Mouse (Mus musculus): Measurements from ENCODE around the gene Ube2i. TPM values are rescaled to one million over a fixed set of nuclear protein-coding genes. Genes with fewer than 3 reads are reported as not detected.
A peak's percentile ranks its signal among the peaks of the same experiment; 100 is the strongest.

Gene Ube2i
- polyA plus RNA-seq, 1 experiment from 2014 or later = 683 TPM

DNA sequence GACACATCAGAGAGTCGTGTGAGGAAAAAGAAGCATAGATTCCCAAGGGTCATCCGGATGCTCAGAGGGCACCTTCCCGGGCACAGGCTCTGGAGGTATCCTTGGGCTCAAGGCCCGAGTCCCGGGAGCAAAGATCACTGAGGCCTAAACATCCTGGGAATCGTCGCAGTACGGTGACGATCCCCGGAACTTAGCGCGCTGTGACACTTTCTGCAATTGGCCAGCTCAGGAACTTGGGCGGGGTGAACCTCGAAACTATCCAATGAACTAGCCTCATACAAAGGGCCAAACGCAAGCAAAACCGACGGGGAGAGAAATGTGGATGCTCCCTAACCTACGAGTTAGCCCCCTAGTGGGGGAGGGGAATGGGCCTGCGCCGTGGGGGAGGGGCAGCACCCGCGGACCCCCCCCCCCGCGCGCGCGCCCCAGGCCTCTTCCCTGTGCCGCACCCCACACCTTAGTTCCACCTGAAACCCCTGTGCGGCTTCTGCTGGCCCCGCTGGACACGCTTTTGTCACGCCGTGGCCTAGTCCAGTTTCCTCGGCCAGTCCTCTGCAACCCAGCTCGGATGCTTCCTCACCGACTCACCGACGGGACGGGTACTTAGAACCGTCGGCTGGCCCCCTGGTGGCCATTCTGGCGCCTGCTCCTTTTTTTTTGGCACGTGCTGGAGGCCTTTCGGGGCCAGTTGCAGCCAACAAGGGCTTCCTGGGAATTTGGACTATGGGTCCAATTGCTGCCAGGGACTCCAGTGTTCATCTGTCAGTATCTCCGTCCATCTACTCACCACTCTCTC lies 518 bp downstream of the Ube2i start:
- ATAC-seq (replicated peaks) = peak; percentile 92
- H3K27ac ChIP-seq (replicated peaks) = peak overlapping the region; percentile 98
- H3K4me2 ChIP-seq (replicated peaks) = peak overlapping the region; percentile 39
- H3K4me1 ChIP-seq = peaks cover 35% of the 10 kb centered on the region
- H3K36me3 ChIP-seq = peaks cover 7% of the 10 kb centered on the region
- peak overlapping the region; percentile 88 for H3K9ac ChIP-seq (replicated peaks)
- peak overlapping the region; percentile 69 for H3K4me3 ChIP-seq
- under 1% methylated on average over 42 of the region's 45 CpGs for WGBS
- H3K9me3 ChIP-seq = no peaks in the 10 kb centered on the region
- no peaks in the 10 kb centered on the region for H3K27me3 ChIP-seq

DNA sequence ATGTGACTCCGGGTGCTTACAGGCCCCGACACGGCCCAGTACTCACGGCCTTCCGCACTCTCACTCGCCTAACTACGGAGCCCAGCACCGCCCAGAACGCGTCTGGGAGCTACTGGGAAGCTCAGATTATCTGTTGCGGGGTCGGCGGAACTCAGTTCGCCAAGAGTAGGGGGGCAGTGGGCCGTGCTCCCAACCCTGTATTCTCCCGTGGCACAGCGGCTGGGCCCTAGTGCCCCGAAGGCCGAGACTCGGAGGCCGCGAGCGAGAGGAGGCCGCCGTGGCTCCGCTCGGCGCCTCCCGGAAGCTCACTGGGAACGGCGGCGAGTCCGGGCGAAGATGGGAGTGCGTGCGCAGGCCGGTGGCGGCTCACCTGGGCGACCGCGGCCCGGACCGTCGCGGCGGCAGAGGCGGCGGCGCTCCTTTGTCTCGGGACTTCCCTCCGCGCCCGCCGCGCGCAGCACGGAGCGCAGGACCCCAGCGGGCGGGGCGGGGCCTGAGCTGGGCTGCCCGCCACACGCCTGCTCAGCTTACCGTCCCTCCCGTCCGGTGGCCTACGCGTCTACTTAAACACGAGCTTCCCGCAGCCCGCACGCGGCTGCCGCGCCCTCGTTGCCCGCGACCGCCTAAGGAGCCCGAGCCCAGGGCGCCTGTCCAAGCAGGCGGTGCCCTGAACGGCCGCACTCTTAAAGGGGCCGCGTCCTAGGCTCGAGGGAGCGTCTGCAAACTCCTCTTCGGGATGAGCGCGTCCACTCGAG lies 1.3 kb downstream of the Ube2i start:
- Histone ChIP-seq H3K4me3 (peak overlapping the region; percentile 69), H3K9me3 (no peaks in the 10 kb centered on the region), H3K27me3 (no peaks in the 10 kb centered on the region), H3K27ac (replicated peaks) (peak overlapping the region; percentile 98), H3K4me2 (replicated peaks) (peak overlapping the region; percentile 93), H3K9ac (replicated peaks) (peak overlapping the region; percentile 88), H3K4me1 (peaks cover 35% of the 10 kb centered on the region), H3K36me3 (peaks cover 15% of the 10 kb centered on the region)
- under 1% methylated on average over 91 of the region's 92 CpGs for WGBS
- ATAC-seq (replicated peaks) = peak; percentile 94

DNA sequence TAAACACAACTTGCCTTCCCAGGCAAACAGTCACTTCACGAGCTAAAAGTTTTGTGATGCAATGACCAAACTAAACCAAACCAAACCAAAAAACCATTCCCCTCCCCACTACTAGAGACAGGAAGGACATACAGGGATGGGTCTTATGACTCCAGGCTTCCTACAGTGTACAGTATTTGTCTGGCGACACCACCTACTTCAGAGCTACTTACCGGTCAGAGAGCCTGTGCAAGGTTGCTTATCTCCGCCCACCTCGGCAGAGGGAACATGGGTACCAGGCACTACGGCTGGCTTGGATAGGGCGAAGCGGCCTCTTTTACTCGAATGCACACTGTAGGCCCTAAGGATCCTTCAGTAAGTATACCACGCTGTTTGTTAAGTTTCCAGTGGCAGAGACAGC lies 2.1 kb downstream of the Ube2i start:
- Histone ChIP-seq H3K27me3 (no peaks in the 10 kb centered on the region), H3K4me2 (replicated peaks) (peak overlapping the region; percentile 93), H3K4me3 (peak overlapping the region; percentile 69), H3K9ac (replicated peaks) (peak overlapping the region; percentile 88), H3K4me1 (peaks cover 35% of the 10 kb centered on the region), H3K9me3 (no peaks in the 10 kb centered on the region), H3K27ac (replicated peaks) (peak overlapping the region; percentile 98), H3K36me3 (peaks cover 23% of the 10 kb centered on the region)
- WGBS = 0% methylated on average over 10 of the region's 10 CpGs
- no peak for ATAC-seq (replicated peaks)

DNA sequence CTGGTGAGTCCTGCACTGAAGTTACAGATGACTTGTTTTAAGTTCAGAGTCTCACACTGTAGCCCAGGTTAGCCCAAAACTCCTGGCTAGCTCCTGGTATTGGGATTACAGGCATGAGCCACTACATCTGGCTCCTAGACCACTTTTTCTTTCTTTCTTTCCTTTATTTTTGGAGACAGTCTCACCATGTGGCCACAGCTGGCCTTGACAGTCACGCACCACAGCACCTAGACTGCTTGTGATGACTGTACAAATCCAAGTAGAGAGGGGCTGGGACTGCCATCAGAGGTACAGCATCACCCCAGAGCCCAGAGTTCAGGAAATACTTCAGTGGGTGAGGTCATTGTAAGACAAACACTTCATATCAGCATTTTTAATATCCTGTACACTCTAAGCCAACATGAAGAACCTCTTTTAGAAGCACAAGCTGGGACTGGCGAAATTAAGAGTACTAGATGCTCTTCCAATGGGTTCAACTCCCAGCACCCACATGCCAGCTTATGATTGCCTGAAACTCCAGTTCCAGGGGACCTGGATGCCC lies 3.6 kb downstream of the Ube2i start:
- H3K9ac ChIP-seq (replicated peaks) = no peak overlapping the region

DNA sequence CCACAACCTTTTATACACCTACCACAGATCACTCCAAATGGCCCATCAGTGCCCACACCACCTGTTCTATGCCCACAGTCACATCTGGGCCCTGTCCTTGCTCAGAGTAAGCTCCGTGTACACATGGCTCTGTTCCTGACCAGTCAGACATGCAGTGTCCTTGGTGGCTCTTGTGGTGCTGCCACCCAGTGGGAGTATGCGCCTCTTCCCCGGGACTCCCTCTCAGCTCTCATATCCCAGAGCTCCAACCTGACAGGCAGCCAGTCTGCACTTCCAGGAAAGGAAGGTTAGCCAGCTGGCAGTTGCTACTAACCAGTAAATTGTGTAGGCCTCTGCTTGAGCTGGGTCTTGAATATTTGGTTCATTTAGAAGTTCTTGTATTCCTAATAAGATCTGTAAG lies 10.0 kb downstream of the Ube2i start:
- peaks cover 1% of the 10 kb centered on the region; the same call in 1 of the 2 replicates for H3K4me1 ChIP-seq
- H3K9me3 ChIP-seq = no peaks in the 10 kb centered on the region
- no peak overlapping the region for H3K4me2 ChIP-seq (replicated peaks)
- ATAC-seq (replicated peaks) = no peak
- 65% methylated on average over 3 of the region's 3 CpGs for WGBS
- no peak overlapping the region for H3K4me3 ChIP-seq
- no peak overlapping the region for H3K27ac ChIP-seq (replicated peaks)
- peaks cover 76% of the 10 kb centered on the region for H3K36me3 ChIP-seq
- no peak overlapping the region for H3K9ac ChIP-seq (replicated peaks)
- no peaks in the 10 kb centered on the region for H3K27me3 ChIP-seq

More for the DNA sequence above, 3.6 kb downstream of the Ube2i start:
- H3K4me2 ChIP-seq (replicated peaks) = peak overlapping the region; percentile 93
- H3K27me3 ChIP-seq = no peaks in the 10 kb centered on the region
- no peaks in the 10 kb centered on the region for H3K9me3 ChIP-seq
- no peak overlapping the region for H3K27ac ChIP-seq (replicated peaks)
- H3K4me1 ChIP-seq = peaks cover 35% of the 10 kb centered on the region
- peak overlapping the region; percentile 69 for H3K4me3 ChIP-seq
- WGBS = 91% methylated on average over 2 of the region's 2 CpGs
- H3K36me3 ChIP-seq = peaks cover 37% of the 10 kb centered on the region
- no peak for ATAC-seq (replicated peaks)

DNA sequence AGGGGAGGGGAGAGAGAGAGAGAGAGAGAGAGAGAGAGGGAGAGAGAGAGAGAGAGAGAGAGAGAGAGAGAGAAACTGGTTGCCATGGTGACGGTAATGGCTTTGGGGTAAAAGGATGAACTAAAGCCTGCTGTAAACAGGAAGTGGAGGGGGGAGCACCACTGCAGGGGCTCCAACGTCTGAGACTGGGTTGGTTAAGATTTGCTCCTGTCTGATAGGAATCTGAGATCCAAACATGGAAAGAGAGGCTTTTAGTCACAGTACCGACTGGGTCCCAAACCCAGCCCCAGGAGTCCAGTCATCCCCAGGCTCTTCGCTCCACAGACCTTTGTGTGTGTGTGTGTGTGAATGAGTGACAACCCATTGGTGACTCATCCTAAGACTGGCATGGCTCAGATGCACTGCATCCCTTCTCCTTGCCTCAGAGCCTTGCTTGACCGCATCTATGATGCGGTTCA lies 16.6 kb downstream of the Ube2i start:
- WGBS = 60% methylated on average over 6 of the region's 6 CpGs
- Histone ChIP-seq H3K27me3 (peaks cover 23% of the 10 kb centered on the region), H3K4me2 (replicated peaks) (no peak overlapping the region), H3K4me3 (no peak overlapping the region), H3K36me3 (peaks cover 20% of the 10 kb centered on the region), H3K9me3 (no peaks in the 10 kb centered on the region), H3K4me1 (peaks cover 19% of the 10 kb centered on the region), H3K27ac (replicated peaks) (no peak overlapping the region), H3K9ac (replicated peaks) (no peak overlapping the region)
- ATAC-seq (replicated peaks) = no peak

DNA sequence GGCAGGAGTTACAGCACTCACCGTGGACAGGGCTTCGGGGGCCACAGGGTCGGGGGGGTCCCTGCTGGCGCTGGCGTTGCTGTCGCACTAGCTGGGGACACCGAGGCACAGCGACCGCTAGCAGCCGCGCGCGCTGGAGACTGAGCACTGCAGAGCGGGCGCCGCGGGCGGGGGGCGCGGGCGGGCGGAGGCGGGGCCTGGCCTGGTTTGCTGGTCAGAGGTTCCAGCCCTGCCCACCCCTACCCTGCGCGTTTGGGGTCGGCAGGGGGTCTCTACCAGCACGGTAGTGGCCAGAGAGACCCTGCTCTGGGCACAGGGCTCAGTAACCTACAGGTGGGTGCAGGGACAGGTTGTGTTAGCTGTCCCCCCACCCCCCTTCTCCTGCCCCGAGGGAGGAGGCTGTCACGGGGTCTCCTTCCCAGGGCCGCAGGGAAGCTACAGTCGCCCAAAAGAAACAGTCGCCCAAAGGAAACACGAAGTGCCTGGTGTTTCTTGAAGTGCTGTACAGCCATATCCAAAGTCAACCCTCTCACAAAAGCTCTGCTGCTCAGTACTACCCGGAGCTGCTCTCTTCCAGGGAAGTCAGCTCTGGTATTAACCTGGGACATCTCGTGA lies 18.2 kb downstream of the Ube2i start, which contains the start of gene Baiap3:
Gene Baiap3, minus strand, starts transcription at position 225 of the 615 bp plus-strand sequence.
- WGBS = 3% methylated on average over 35 of the region's 35 CpGs
- Histone ChIP-seq H3K4me1 (peaks cover 19% of the 10 kb centered on the region), H3K4me3 (peak within 1 kb of the TSS; percentile 25), H3K9ac (replicated peaks) (0 out of 2 replicates have a peak within 1 kb of the TSS, but pooled peaks have one; percentile 3), H3K27ac (replicated peaks) (no peak within 1 kb of the TSS), H3K36me3 (peaks cover 14% of the 10 kb centered on the region), H3K9me3 (no peaks in the 10 kb centered on the region), H3K27me3 (peaks cover 23% of the 10 kb centered on the region), H3K4me2 (replicated peaks) (peak within 1 kb of the TSS; percentile 35)
- ATAC-seq (replicated peaks) = no peak; the same call in 1 of the 2 replicates

DNA sequence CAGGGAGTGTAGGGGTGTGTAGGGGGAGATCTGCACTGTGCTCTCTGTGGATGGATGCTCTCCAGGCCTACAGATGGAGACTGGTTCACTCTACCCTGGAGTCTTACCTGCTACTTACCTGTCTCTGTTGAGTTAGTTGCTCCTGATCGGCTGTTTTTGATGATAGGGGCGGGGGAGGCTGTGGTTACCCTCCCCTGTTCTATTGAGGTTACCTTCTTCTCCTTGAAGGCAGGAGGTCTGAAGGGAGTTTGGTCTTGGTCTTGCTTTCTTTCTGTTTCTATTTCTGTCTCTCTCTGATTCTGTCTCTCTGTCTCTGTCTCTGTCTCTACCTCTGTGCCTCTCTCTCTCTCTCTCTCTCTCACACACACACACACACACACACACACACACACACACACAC lies 19.3 kb downstream of the Ube2i start:
- Histone ChIP-seq H3K27ac (replicated peaks) (no peak overlapping the region), H3K4me1 (peaks cover 19% of the 10 kb centered on the region), H3K9me3 (no peaks in the 10 kb centered on the region), H3K4me2 (replicated peaks) (no peak overlapping the region), H3K27me3 (peaks cover 23% of the 10 kb centered on the region), H3K36me3 (peaks cover 12% of the 10 kb centered on the region), H3K4me3 (no peak overlapping the region), H3K9ac (replicated peaks) (no peak overlapping the region)
- WGBS = 72% methylated on average over 2 of the region's 2 CpGs
- no peak for ATAC-seq (replicated peaks)

DNA sequence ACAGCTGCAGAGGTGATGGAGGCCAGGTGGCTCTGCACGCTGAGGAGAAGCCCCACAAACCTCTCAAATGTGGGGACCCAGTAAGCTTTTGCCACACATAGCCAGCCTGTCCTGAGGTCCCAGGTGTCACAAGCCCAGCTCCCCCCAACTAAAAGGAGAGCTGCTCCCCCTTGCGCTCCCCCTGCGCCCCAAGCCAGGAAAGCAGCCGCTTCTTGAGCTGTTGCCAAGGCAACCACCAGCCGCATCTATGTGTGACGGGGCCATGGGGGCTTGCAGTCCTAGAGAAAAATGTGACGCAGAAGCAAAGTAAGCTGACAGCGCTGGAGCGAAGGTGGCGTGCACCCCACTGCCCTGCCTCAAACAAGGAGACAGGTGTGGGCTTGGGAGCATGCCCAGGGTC lies 20.7 kb downstream of the Ube2i start:
- ATAC-seq (replicated peaks) = no peak; the same call in 1 of the 2 replicates
- Histone ChIP-seq H3K27ac (replicated peaks) (peak overlapping the region; percentile 75), H3K9me3 (no peaks in the 10 kb centered on the region), H3K4me3 (no peak overlapping the region), H3K27me3 (peaks cover 23% of the 10 kb centered on the region), H3K36me3 (no peaks in the 10 kb centered on the region), H3K4me1 (peaks cover 19% of the 10 kb centered on the region), H3K9ac (replicated peaks) (no peak overlapping the region), H3K4me2 (replicated peaks) (peak overlapping the region; percentile 14; the same call in 1 of the 2 replicates)
- 14% methylated on average over 10 of the region's 10 CpGs for WGBS

DNA sequence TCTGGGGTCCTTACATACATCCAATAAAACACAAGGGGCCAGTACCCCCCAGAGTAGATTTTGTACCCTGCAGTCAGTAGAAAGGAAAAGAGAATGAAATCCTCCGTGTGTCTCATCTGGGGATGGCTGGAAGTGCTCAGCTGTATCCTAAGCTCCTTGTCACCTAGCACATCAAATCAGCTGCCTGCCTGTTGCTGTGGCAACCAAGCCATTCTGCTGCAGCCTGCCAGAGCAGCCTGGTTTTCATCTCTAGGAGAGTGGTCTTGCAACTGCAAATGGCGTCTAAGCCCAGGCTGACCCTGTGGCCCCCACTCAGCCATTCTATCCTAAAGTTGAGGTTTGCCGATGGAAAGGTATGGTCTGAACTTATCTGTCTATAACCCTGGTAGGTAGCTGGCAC lies 21.8 kb downstream of the Ube2i start:
- H3K4me2 ChIP-seq (replicated peaks) = no peak overlapping the region
- H3K9ac ChIP-seq (replicated peaks) = no peak overlapping the region
- 27% methylated on average over 3 of the region's 3 CpGs for WGBS
- H3K9me3 ChIP-seq = no peaks in the 10 kb centered on the region
- no peak overlapping the region for H3K4me3 ChIP-seq
- no peaks in the 10 kb centered on the region for H3K36me3 ChIP-seq
- H3K4me1 ChIP-seq = peaks cover 19% of the 10 kb centered on the region
- ATAC-seq (replicated peaks) = 0 out of 2 replicates have a peak, but pooled peaks have one; percentile 55
- peak overlapping the region; percentile 75 for H3K27ac ChIP-seq (replicated peaks)
- peaks cover 23% of the 10 kb centered on the region for H3K27me3 ChIP-seq

DNA sequence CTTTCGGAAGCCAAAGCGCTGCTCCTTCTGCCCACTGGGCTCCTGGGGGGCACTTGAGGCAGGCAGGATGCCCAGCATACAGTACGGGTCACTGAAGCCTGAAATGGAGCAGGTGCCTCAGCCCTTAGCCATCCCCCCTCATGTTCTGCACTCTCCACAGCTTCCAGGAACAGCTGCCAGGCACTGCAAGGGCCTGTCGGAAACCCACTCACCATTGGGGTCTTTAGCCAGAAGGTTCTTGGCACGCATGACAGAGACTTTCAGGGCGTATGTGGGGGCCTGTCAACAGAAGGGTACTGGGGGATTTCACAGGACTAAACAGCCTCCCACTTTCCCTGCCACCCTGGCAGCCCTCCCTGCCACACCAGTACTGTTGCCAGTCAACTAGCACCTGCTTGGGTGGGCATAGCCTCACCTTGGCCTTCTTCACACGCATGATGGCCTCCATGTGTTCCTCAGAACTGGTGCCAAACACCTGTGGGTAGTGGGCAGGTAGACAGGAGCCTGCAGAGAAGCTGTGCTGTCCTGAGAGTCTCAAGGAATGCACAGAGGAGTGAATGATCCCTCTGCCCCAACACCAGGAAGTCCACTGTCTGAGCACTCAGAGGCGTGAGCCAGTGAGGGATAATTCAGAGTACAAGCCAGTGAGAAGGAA lies 24.1 kb downstream of the Ube2i start:
- peaks cover 9% of the 10 kb centered on the region for H3K4me1 ChIP-seq
- H3K9ac ChIP-seq (replicated peaks) = no peak overlapping the region
- no peak overlapping the region for H3K4me2 ChIP-seq (replicated peaks)
- no peak for ATAC-seq (replicated peaks)
- no peak overlapping the region for H3K27ac ChIP-seq (replicated peaks)
- H3K9me3 ChIP-seq = no peaks in the 10 kb centered on the region
- H3K4me3 ChIP-seq = no peak overlapping the region
- no peaks in the 10 kb centered on the region for H3K36me3 ChIP-seq
- H3K27me3 ChIP-seq = peaks cover 8% of the 10 kb centered on the region
- 71% methylated on average over 8 of the region's 8 CpGs for WGBS
